Mouse (Mus musculus) CH12.LX (cell line): ENCODE measurements around the gene Pex13. TPM values are rescaled to one million over a fixed set of nuclear protein-coding genes. Genes with fewer than 3 reads are reported as not detected.
A peak's percentile ranks its signal among the peaks of the same experiment; 100 is the strongest.
"Not testable (repeated sequence)": the region's sequence is repeated elsewhere in the genome, so short reads cannot be mapped to it uniquely, and the experiment has no call there.

Source experiments
- DNase-seq: peaks from one replicate; pipeline ENCODE4 v3.0.0-alpha.2; 2013; ENCODE audit errors: extremely low read depth
- H3K27ac ChIP-seq: 2 replicates; pipeline ENCODE4 v1.5.1; 2012; ENCODE audit warnings: low read depth, mild to moderate bottlenecking, control low read depth, moderate library complexity; ENCODE audit not compliant: insufficient read depth
- H3K27me3 ChIP-seq: replicated peaks from 2 replicates; pipeline ENCODE3; 2012; ENCODE audit warnings: inconsistent platforms
- H3K36me3 ChIP-seq, 2 experiments: replicated peaks in 1 of 2; 2 replicates each; pipeline versions ENCODE3 to v1.6.1; 2012; ENCODE audit warnings: inconsistent platforms in 1 of 2, low read length in 1 of 2, mild to moderate bottlenecking in 1 of 2, mixed read lengths in 1 of 2, moderate library complexity in 1 of 2; ENCODE audit not compliant: control insufficient read depth in 1 of 2, insufficient read depth in 1 of 2
- H3K4me1 ChIP-seq, 2 experiments: 2 replicates each; pipeline ENCODE4 v1.6.1; 2012; ENCODE audit warnings: inconsistent platforms in 1 of 2, moderate library complexity in 1 of 2; ENCODE audit not compliant: insufficient read depth in 2 of 2, control insufficient read depth in 1 of 2
- H3K4me2 ChIP-seq: 2 replicates; pipeline ENCODE4 v1.6.1; 2012; ENCODE audit warnings: low read depth, mild to moderate bottlenecking, control low read depth; ENCODE audit not compliant: poor library complexity, insufficient read depth, severe bottlenecking
- H3K4me3 ChIP-seq, 3 experiments: fragments of 150-350 bp in 1 of 3; sonication (generic) in 1 of 3; replicated peaks in 1 of 3; 2 replicates each; pipeline versions ENCODE3 to v1.5.1; 2011 to 2012; ENCODE audit warnings: low read depth in 2 of 3, low read length in 2 of 3, mild to moderate bottlenecking in 2 of 3, moderate library complexity in 2 of 3, control low read depth in 1 of 3, improper control_type of control experiment in 1 of 3, inconsistent platforms in 1 of 3, mixed read lengths in 1 of 3; ENCODE audit not compliant: poor library complexity in 1 of 3
- H3K79me2 ChIP-seq: replicated peaks from 2 replicates; pipeline ENCODE4 v1.6.1; 2012; ENCODE audit warnings: mild to moderate bottlenecking, moderate library complexity; ENCODE audit not compliant: control insufficient read depth, poor library complexity, insufficient read depth, severe bottlenecking; ENCODE audit errors: extremely low read depth
- H3K9ac ChIP-seq: 2 replicates; pipeline ENCODE4 v1.6.1; 2012; ENCODE audit warnings: low read depth, mild to moderate bottlenecking, control low read depth, moderate library complexity; ENCODE audit not compliant: insufficient read depth
- H3K9me3 ChIP-seq: replicated peaks from 2 replicates; pipeline ENCODE3; 2012; ENCODE audit warnings: low read length, inconsistent platforms, mixed read lengths
- ZNF384 ChIP-seq: IDR thresholded peaks from 2 replicates; pipeline ENCODE4 v1.6.1; 2012; ENCODE audit warnings: low read depth, low read length, improper control_type of control experiment, inconsistent platforms
- dilution Hi-C: fragments of 300-500 bp; cut with MboI; formaldehyde crosslinking; loops from 2 replicates; pipeline ENCODE4 v1.14.3; 2020; ENCODE audit warnings: low sequenced_read_pairs; ENCODE audit not compliant: extremely low pct_unique_long_range_greater_than_20kb, extremely low pct_ligation_motif_present
- in situ Hi-C: fragments of 300-500 bp; cut with MboI; formaldehyde crosslinking; loops from 3 replicates; pipeline ENCODE4 v1.14.3; 2019; ENCODE audit warnings: low sequenced_read_pairs, low pct_ligation_motif_present, low pct_unique_long_range_greater_than_20kb, mixed read lengths
- polyA plus RNA-seq: library from polyadenylated mRNA; unstranded; fragments of >175 nt; gene quantifications from 2 replicates; pipeline ENCODE4 v1.2.1, GENCODE M21; 2012; ENCODE audit warnings: low read depth; ENCODE audit not compliant: insufficient read length
- total RNA-seq, 2 experiments: library from RNA; depleted of rRNA; stranded (reverse); fragments of 300-350 nt in 1 of 2; fragments of >200 nt in 1 of 2; gene quantifications; 2 replicates each; pipeline ENCODE4 v1.2.3; 2012 to 2014

The Pex13 gene
- total and polyA plus RNA-seq, 3 experiments, result 20.4 to 42.7 (median 21.5) TPM

GRCm38 (mm10) chr11:23607291-23607690, 58.5 kb downstream of the Pex13 start:
- H3K4me3 ChIP-seq, result not testable (repeated sequence)

More at GRCm38 (mm10) chr11:23607291-23607690, 58.5 kb downstream of the Pex13 start:
- H3K27me3 ChIP-seq, in situ Hi-C loops: not testable (repeated sequence)
- peak; percentile 26; the same call in 1 of the 2 replicates for TF ChIP-seq ZNF384
- TF ChIP-seq, all 38 proteins: peak for 1; not testable (repeated sequence) for 37
- dilution Hi-C loops, H3K27ac ChIP-seq, H3K4me2 ChIP-seq, DNase-seq, H3K79me2 ChIP-seq, H3K9me3 ChIP-seq, H3K36me3 ChIP-seq, H3K9ac ChIP-seq, H3K4me1 ChIP-seq: not testable (repeated sequence)

Other genes starting within 250 kb of the Pex13 start
- gene Ahsa2, start 167.9 kb downstream of the Pex13 start, total RNA-seq (2012; rRNA removed), result 51.0 and 69.5 TPM in 2 replicates
- 58.9 and 66.4 TPM in 2 replicates for gene Ahsa2, start 167.9 kb downstream of the Pex13 start, total RNA-seq (2014; rRNA removed)
- gene Ahsa2, start 167.9 kb downstream of the Pex13 start, polyA plus RNA-seq, result 69.4 and 105 TPM in 2 replicates
- gene 1700093K21Rik, start 144.8 kb downstream of the Pex13 start, total RNA-seq (2012; rRNA removed), result not detected in 2 replicates
- not detected in 2 replicates for gene 1700093K21Rik, start 144.8 kb downstream of the Pex13 start, total RNA-seq (2014; rRNA removed)
- not detected in 2 replicates for gene 1700093K21Rik, start 144.8 kb downstream of the Pex13 start, polyA plus RNA-seq
- 11.6 and 13.8 TPM in 2 replicates for gene 0610010F05Rik, start 32.3 kb downstream of the Pex13 start, total RNA-seq (2012; rRNA removed)
- 18.7 and 24.0 TPM in 2 replicates for gene 0610010F05Rik, start 32.3 kb downstream of the Pex13 start, total RNA-seq (2014; rRNA removed)
- 16.4 and 18.3 TPM in 2 replicates for gene 0610010F05Rik, start 32.3 kb downstream of the Pex13 start, polyA plus RNA-seq
- 57.6 and 72.4 TPM in 2 replicates for gene Pus10, start 285 bp downstream of the Pex13 start, total RNA-seq (2012; rRNA removed)
- gene Pus10, start 285 bp downstream of the Pex13 start, total RNA-seq (2014; rRNA removed), result 113 and 138 TPM in 2 replicates
- 92.3 and 98.1 TPM in 2 replicates for gene Pus10, start 285 bp downstream of the Pex13 start, polyA plus RNA-seq
- 21.5 and 28.4 TPM in 2 replicates for gene Rel, start 105.0 kb upstream of the Pex13 start, total RNA-seq (2012; rRNA removed)
- 21.1 and 26.2 TPM in 2 replicates for gene Rel, start 105.0 kb upstream of the Pex13 start, total RNA-seq (2014; rRNA removed)
- 31.6 and 38.1 TPM in 2 replicates for gene Rel, start 105.0 kb upstream of the Pex13 start, polyA plus RNA-seq
- 13.3 and 13.6 TPM in 2 replicates for gene Papolg, start 229.3 kb upstream of the Pex13 start, total RNA-seq (2012; rRNA removed)
- gene Papolg, start 229.3 kb upstream of the Pex13 start, total RNA-seq (2014; rRNA removed), result 23.0 and 23.1 TPM in 2 replicates
- 15.3 and 15.7 TPM in 2 replicates for gene Papolg, start 229.3 kb upstream of the Pex13 start, polyA plus RNA-seq